Mouse (Mus musculus): Measurements from ENCODE around the gene Lsm10. TPM values are rescaled to one million over a fixed set of nuclear protein-coding genes. Genes with fewer than 3 reads are reported as not detected.

The Lsm10 gene
- 30.7 TPM for polyA plus RNA-seq (2021)

DNA sequence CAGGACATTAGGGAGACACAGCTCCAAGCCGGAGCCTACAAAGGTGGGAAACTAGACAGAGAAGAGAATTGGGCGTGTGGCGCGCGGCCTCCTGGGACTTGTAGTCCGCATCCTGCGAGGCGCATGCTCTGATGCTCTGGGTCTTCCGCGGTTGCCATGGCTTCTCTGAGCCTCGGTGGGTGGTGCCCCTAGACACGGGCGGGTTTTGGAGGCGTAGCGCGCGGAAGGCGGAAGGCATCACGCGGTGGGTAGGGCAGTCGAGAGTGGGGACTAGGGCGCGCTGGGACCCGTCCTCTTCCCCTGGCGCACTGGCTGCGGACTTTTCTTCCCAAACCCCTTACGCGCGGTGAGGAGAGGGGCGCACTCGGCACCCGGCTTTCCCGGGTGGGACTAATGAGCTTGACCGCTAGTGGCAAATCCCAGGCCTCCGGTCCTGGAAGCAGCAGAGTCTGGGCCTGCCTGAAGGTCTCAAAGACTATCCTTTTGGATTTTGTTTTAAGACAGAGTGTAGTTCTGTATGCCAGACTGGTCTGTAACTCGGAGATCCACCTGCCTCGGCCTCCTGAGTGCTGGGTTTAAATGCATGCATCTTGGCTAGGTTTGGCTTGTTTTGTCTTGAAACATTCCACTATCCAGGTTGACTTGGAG is at the start of gene Lsm10:
Lsm10 (plus strand) TSS at position 160 of the 648 bp plus-strand sequence.
- ChIA-PET POLR2A (interaction anchor here (1.0 to 2.3 kb wide), 2 partner anchors 13 to 15 kb away, joined by 3 to 7 read pairs; no protein-coding TSS in a partner anchor), CTCF (interaction anchor here (1.8 kb wide), 1 partner anchor 10 kb away, joined by 8 read pairs; no protein-coding TSS in a partner anchor)
- no peaks in the 10 kb centered on the region for H3K27me3 ChIP-seq
- no peak for TF ChIP-seq CTCF (IDR thresholded peaks at IDR 0.05)
- ATAC-seq (peak; percentile 85), DNase-seq (ENCODE audit: low read depth, low spot score) (no peak)
- in situ Hi-C loops (cut with MboI; ENCODE audit: low pct_unique_long_range_greater_than_20kb): no loop called here

DNA sequence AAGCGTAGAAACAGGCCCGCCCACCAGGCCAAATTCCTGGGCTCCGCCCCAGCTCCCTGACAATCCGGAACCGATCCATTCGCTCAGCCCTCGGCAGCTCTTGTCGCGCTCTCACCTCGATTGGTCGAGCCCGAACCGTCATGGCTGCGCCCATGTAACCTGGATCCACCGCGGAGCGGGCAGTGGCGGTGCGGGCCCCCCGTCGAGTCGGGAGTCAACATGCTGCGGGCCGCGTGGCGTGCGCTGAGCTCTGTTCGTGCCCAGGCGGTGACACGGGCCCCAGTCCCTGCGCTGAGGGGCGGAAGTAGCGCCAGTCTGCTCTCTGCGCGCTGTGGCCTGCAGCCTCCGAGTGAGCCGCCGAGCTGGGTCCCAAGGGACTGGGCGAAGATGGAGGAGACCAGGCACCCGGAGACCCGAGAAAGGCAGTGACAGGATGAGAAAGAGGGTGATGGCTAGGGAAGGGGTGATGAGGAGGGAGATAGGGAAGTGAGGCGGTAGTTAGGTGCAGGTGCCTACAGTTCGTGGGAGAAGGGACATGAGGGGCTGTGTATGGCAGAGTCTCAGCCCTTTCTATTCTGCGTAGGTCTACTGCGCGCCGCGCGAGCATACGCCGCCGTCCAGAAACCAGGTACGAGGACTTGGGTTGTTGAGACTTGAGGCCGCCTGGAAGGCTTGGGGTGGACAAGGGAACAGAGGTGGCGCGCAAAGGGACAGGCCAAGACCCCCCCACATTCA is 49.4 kb upstream of the Lsm10 start, which contains the start of gene Mrps15:
Mrps15 (plus strand) TSS at position 75 of the 735 bp plus-strand sequence.
- ChIA-PET CTCF (interaction anchor here (1.0 kb wide), 1 partner anchor 21 kb away, joined by 3 read pairs; no protein-coding TSS in a partner anchor), POLR2A (interaction anchor here (0.5 kb wide), 1 partner anchor 146 kb away, joined by 6 read pairs; no protein-coding TSS in a partner anchor)
- in situ Hi-C loops (cut with MboI; ENCODE audit: low pct_unique_long_range_greater_than_20kb): no loop called here
- no peaks in the 10 kb centered on the region for H3K27me3 ChIP-seq
- DNase-seq (ENCODE audit: low read depth, low spot score) (no peak), ATAC-seq (peak; percentile 87)
- TF ChIP-seq CTCF (IDR thresholded peaks at IDR 0.05): no peak

DNA sequence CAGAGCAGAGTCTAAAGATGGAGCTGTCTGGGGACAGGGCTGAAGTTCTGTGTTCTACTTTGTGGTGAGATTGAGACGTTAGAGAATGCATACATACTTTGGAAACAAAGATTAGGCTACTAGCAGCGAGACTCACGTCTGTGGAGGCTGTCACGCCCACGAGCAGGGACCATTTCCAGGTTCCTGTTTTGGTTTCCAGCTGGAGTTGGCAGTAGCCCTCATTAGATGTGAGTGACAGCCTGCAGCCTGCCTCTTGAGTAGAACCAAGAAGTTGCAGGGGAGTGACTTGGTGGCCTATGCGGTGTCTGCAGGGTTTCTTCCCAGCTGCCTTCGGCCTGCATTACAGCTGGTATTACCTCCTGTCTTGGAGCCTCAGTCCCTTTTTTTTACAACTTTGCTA is 44.8 kb upstream of the Lsm10 start:
- DNase-seq (ENCODE audit: low read depth, low spot score): no peak
- no peak for TF ChIP-seq CTCF (IDR thresholded peaks at IDR 0.05)
- in situ Hi-C loops (cut with MboI; ENCODE audit: low pct_unique_long_range_greater_than_20kb): no loop called here
- ChIA-PET POLR2A (no interaction called here), CTCF (no interaction called here)
- no peak for ATAC-seq
- H3K27me3 ChIP-seq: no peaks in the 10 kb centered on the region

DNA sequence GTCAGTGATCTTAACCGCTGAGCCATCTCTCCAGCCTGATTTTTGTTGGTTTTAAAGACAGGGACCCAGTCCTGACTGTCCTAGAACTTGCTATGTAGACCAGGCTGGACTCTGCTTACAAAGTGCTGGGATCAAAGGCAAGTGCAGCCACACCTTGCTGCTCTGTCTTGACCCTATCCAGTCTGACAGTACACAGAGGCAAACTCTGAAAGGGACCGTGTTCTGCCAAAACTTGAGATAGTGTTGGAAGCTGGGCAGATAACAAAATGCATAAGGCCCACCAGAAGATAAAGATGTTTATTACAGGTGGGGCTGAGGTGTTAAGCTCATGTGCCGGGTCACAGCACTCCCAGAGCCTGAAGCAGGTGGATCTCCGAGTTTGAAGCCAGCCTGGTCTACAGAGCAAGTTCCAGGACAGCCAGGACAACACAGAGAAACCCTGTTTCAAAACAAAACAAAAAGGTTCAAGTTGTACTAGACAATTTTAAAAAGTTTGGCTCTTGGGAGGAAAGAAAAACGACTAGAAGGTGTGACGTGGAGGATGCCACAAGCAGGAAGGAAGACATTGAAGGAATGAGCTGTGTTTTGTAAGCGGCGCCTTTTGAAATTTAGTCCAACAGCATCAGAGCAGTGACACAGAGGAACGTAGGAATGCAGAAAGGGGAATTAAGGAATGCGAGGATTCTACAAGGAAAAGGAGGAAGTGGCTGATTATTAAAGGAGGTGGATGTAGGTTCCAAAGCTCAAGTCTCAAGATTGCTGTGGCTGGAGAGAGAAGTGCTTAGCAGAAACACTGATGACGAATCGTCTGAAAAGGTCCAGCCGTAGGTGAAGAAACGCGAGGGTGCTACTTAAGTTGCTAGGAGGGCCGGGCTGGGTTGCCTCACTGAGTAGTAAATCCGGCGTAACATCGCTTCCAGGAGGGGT is 39.0 kb upstream of the Lsm10 start:
- POLR2A ChIA-PET: no interaction called here

DNA sequence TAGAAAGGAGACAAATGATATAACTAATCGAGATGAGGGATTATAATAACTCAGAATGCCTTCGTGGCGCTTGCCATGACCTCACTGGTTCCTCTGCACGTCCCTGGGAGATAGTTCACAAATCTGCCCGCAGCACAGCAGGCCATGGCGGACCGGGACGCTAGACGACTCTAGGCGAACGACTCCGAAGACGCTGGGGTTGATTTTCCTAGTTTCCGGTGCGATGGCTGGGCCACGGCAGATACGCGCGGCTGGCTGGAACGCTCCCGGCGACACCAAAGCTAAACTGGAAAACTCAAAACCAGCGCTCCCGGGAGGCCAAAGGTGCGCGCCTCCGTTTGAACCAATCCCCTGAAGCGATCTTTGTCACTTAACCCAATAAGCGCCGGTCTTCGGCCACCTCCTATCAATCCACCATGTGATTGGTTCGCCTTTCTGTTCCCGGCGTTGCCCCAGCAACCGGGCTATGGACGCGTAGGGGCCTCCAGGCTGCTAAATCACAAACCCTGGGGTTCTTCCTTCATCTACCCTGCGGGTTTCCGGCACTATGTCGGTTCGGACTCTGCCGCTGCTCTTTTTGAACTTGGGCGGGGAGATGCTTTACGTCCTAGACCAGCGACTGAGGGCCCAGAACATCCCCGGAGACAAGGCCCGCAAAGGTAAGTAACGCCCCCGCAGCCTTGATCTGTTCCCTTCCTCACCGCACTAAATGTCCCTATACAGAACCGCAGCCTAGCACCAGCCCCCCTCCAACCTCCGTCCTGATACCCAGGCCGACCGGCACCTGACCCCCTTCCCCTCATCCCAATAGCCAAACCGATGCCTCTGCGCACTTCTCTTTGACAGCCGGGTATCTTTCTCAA is 38.1 kb upstream of the Lsm10 start, which contains the start of gene Oscp1:
Oscp1 (plus strand) TSS at position 432 of the 863 bp plus-strand sequence.
- POLR2A ChIA-PET: no interaction called here
- no peak for TF ChIP-seq CTCF (IDR thresholded peaks at IDR 0.05)
- H3K27me3 ChIP-seq: no peaks in the 10 kb centered on the region
- in situ Hi-C loops (cut with MboI; ENCODE audit: low pct_unique_long_range_greater_than_20kb): no loop called here
- ATAC-seq (peak; percentile 95), DNase-seq (ENCODE audit: low read depth, low spot score) (peak; percentile 69)
- CTCF ChIA-PET: no interaction called here

More for the DNA sequence above, 39.0 kb upstream of the Lsm10 start:
- in situ Hi-C loops (cut with MboI; ENCODE audit: low pct_unique_long_range_greater_than_20kb): no loop called here
- ATAC-seq (no peak), DNase-seq (ENCODE audit: low read depth, low spot score) (no peak)
- CTCF ChIA-PET: no interaction called here
- TF ChIP-seq CTCF (IDR thresholded peaks at IDR 0.05): no peak
- no peaks in the 10 kb centered on the region for H3K27me3 ChIP-seq

DNA sequence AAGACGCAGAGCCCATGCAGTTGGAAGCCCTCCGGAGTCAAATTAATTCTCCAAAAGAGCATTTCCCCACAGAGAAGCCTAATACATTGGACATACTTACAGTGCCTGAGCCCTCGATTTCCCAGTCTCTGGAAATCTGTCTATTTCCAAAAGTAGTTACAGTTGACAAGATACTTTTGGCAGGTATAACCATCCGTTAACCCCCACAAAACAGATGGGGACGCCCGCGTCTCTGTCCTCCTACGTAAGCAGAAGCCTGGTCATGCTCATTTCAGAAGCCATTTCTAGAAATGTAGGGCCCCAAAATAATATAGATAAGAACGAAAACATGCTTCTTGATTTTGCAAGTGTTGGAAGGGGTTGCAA is 37.4 kb upstream of the Lsm10 start:
- POLR2A ChIA-PET: no interaction called here
- DNase-seq (ENCODE audit: low read depth, low spot score) (no peak), ATAC-seq (no peak)
- CTCF ChIA-PET: no interaction called here
- in situ Hi-C loops (cut with MboI; ENCODE audit: low pct_unique_long_range_greater_than_20kb): no loop called here
- no peak for TF ChIP-seq CTCF (IDR thresholded peaks at IDR 0.05)
- H3K27me3 ChIP-seq: no peaks in the 10 kb centered on the region

DNA sequence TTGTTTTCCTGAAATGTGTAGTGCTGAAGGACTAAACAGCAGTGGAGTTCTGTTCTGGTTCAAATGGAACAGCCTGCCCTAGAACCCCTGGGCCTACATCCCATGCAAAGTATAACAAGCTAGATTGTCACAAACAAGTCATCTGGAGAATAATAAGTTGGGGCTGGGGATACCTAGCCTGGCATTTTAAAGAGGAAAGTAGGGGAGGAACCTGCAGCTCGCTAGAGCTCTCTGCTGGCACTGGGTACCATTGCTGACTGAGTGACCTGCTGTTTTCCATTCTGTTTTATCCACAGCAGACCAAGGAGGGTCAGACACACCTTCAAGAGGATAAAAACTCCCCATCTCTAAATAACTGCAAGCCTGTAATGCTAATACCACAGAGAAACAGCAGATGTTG is 33.6 kb upstream of the Lsm10 start:
- ATAC-seq: no peak
- ChIA-PET CTCF (no interaction called here), POLR2A (interaction anchor here (0.6 kb wide), 1 partner anchor 432 kb away, joined by 4 read pairs; no protein-coding TSS in a partner anchor)
- peak; percentile 32 for TF ChIP-seq CTCF (IDR thresholded peaks at IDR 0.05)
- no peak for DNase-seq (ENCODE audit: low read depth, low spot score)
- no peaks in the 10 kb centered on the region for H3K27me3 ChIP-seq
- in situ Hi-C loops (cut with MboI; ENCODE audit: low pct_unique_long_range_greater_than_20kb): no loop called here

DNA sequence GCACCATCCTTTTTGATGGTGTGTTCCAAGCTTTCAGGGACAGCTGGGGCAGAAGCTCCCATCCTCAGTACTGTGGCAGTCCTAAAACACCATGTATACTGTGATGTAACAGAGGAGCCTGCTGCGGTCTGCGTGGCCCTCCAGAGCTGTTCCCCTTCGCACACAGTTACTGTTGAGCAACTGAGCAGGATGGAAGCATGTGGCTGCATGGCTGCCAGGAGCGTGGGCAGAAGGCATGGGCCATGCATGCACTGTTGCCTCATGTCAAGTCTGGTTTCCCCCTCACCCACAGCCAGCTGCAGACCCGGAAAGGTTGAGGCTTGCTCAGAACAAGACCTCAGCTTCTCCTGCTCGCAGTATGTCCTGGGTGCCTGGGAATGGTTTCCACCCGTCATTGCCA is 31.2 kb upstream of the Lsm10 start:
- in situ Hi-C loops (cut with MboI; ENCODE audit: low pct_unique_long_range_greater_than_20kb): no loop called here
- ATAC-seq (no peak), DNase-seq (ENCODE audit: low read depth, low spot score) (no peak)
- POLR2A ChIA-PET: no interaction called here
- TF ChIP-seq CTCF (IDR thresholded peaks at IDR 0.05): no peak
- no peaks in the 10 kb centered on the region for H3K27me3 ChIP-seq
- CTCF ChIA-PET: interaction anchor here (2.0 kb wide), 1 partner anchor 34 kb away, joined by 4 read pairs; no protein-coding TSS in a partner anchor

DNA sequence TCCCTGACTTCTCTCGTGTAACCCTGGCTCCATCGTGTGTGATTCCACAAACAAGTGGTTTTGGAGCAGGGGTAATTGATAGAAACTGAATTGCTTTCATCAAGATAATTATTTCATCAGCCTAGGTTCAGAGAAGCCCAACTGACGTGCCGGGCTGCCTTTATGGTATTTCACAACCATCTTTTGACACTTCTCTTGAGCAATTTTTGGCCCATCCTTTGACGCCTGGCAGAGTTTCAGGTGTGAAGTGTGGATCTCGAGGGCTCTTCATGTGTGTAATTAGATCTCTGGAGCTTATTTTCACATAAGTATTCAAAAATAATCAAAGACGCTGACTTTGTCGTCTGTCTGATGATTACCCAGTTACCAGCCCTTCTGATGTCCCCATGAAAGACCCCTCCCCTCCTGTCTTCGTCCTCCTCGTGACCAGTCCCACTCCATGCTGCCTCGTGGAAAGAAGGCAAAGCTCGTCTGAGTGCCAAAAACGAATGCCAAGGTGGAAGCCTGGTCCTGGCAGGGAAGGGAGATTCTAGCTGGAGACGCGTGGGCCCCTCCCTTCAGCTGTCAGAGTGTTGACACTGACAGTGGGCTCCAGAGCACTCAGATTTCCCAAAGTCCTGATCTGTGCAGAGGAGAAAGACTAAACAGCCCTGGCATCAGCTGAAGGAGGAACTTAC is 28.9 kb upstream of the Lsm10 start:
- TF ChIP-seq CTCF (IDR thresholded peaks at IDR 0.05): no peak
- no peaks in the 10 kb centered on the region for H3K27me3 ChIP-seq
- POLR2A ChIA-PET: no interaction called here
- DNase-seq (ENCODE audit: low read depth, low spot score): no peak
- in situ Hi-C loops (cut with MboI; ENCODE audit: low pct_unique_long_range_greater_than_20kb): no loop called here
- no peak for ATAC-seq
- CTCF ChIA-PET: interaction anchor here (1.7 kb wide), 1 partner anchor 21 kb away, joined by 3 read pairs; the partner anchor contains the start of gene Mrps15
